Mouse (Mus musculus) mesoderm, embryonic 11.5 days (tissue): ENCODE measurements around the gene Wdfy3.
"Not testable (repeated sequence)": the region's sequence is repeated elsewhere in the genome, so short reads cannot be mapped to it uniquely, and the experiment has no call there.

Source experiments
- DNase-seq: peaks from one replicate; pipeline ENCODE4 v3.0.0-alpha.2; 2012; ENCODE audit warnings: low read depth, low spot score

Gene Wdfy3

GRCm38 (mm10) chr5:102069767-102070413, at the start of gene Wdfy3:
Gene Wdfy3 (minus strand): TSS chr5:102069921.
- DNase-seq, result peak; percentile 90

DNA sequence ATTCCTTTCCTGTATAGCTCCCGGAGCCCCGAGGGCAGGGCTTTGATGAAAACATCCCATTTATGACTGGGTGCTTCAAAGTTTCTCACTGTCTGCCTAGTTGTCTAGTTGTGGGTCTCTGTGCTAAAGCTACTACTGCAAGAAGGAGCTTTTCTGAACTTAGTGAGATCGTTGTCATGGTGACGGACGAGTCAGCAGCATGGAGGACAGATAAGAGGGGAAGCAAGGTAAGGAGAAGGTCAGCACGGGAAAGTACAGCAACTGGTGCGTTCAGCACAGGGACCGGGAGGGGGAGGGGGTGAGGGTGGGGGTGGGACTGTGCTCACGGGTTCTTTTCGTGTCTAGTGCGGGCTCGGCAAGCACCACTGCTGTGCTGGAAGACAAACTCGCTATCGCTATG, 43.3 kb upstream of the Wdfy3 start:
- DNase-seq, result no peak

GRCm38 (mm10) chr5:102112034-102112433, 42.3 kb upstream of the Wdfy3 start:
- no peak for DNase-seq

DNA sequence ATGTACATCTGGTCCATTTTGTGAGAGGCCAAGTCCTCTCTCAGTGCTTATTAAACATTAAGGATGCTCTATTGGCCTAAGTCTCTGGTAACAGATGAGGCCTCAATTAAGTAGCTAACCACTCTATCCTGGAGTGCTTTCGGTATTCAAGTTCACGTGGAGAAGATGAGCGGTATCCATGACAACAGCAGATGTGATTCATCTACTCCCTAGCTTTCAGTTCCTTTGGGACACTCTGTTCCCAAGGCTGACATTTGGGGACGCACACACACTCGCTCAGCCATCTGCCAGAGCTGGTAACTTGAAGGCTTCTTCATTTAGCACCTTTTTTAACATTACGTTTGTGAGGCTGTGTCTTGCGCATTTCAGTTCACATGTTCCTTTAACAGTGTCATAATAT, 40.3 kb upstream of the Wdfy3 start:
- peak; percentile 41 for DNase-seq

DNA sequence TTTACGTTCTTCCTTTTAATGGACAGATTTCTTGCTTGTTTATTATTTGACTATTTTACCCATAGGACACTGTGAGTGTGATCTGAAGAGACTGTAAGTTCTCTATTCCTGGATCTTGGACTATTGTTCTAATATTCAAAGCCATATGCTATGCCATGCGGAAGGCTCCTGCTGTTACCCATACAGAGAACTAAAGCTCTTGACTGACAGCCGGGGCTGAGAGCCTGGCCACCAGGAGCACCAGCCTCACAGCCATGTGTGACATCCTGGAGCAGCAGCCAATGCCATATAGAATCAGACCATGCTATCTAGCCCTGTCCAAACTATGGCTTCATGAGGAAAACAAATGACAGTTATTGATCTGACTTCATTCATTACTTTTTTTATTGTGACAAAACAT, 36.2 kb upstream of the Wdfy3 start:
- no peak for DNase-seq

DNA sequence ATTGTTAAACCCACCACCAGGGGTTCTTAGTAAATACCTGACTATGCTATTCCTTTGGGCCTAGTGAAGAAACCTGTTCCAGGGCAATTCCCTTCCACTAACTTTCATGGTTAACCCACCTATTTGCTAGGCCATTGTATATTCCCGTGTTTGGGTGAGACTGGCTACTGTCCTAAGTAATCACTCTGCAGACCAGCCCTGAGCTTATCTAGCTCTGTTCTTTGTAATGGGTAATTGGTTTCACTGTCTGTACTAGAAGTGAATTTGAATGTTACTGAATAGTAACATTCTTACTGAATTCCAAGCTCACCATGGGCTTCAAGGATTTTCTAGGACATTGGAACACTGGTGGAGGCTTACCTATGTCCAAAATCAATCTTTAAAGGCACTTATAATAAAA, 32.1 kb upstream of the Wdfy3 start:
- DNase-seq, result not testable (repeated sequence)

GRCm38 (mm10) chr5:102100246-102101241, 30.8 kb upstream of the Wdfy3 start:
- no peak for DNase-seq

DNA sequence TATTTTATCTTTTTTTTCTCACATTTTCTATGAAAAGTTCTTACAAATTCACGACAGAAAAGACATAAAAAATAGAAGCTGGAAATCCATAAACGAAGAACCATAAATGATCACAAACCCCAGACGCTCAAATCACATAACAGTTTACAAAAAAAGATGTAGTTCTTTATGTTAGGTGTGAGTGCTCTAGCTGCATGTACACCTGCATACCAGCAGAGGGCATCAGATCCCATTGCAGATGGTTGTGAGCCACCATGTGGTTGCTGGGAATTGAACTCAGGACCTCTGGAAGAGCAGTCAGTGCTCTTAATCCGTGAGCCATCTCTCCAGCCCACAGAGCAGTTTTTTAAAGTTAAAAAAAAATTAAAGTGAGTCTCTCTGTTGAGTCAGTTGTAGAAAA, 25.9 kb upstream of the Wdfy3 start:
- DNase-seq, result no peak

GRCm38 (mm10) chr5:102090686-102091085, 21.0 kb upstream of the Wdfy3 start:
- DNase-seq, result no peak

DNA sequence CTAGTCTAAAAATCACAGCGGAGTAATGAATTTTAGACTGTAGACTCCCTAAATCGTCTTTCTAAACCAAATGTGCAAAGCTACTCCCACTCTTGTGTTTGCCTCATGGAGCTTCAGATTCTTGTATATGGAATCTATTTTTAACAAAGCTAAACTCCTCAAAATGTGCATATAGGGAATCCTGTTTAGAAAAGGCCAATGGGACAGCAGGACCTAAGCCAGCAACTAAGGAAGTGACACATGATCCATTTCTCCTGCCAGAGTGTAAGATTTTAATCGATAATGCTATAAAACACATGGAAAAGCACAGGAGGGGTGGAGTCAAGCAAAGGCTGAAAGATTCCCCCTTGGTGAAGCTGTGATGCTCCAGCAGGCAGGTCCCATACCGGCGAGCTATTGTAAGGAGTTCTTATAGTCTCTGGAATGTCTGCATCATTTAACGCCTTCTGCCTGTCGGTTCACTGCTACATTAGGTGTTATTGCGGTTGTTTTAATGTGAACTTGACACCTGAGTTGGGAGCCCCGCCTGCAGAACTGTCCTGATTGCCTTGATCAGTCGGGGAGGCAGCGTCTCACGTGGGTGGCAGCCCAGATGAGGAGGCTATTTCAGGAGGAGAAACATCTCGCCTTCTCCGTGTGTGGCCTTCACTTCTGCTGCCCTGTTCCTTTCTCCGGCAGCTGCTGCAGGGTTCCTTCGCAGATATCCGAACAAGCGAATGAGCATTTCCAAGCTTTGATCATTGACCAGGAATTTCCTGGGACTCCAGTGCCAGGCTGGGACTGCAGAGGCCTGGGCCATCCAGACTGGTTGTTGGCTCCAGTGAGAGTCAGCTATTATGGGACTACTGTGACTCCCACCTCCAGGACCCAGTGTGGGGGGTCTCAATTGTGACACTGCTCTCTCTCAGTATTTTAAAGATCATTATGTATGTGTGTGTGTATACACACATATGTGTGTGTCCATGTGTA, 15.3 kb upstream of the Wdfy3 start:
- DNase-seq, result no peak

- DNase-seq, result peak; percentile 82
Observed at GRCm38 (mm10) chr5:102074086-102074485, 4.4 kb upstream of the Wdfy3 start.

DNA sequence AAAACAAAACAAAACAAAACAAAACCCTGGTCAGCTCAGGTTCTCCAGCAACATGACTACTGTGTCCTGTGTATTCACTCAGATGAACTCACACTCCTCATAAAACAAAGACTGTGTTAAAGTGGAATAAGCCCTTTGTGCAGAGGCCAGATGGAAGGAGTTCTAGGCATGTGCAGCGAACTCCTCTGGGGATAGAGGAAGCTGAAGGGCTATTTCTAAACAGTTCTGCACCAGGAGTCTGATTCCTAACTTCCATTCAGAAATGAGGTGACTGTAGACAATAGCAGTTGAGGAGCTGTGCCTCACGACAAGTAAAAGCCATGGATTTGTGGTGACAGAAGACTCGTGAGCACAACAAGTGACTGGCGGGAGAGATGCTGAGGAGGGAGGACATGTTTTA, 2.3 kb upstream of the Wdfy3 start:
- DNase-seq, result peak; percentile 39

DNA sequence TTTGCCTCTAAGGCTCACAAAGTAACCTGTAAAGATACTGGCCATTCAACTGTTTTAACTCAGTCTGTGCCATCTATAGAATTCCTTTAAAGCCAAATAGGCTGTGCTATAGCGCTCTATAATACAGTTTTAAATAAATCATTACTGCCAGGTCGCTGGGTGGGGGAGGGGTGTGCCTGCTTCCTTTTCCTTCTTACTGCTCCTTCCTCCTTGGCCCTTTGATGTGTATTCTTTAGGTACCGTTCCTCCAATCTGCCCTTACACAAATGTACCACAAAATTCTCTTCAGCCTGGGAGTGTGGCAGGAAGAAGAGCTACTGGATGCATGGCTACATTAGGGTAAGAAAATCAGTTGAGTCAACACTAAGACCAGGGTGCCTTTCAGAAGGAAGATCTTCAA, 1.5 kb upstream of the Wdfy3 start:
- DNase-seq, result no peak

DNA sequence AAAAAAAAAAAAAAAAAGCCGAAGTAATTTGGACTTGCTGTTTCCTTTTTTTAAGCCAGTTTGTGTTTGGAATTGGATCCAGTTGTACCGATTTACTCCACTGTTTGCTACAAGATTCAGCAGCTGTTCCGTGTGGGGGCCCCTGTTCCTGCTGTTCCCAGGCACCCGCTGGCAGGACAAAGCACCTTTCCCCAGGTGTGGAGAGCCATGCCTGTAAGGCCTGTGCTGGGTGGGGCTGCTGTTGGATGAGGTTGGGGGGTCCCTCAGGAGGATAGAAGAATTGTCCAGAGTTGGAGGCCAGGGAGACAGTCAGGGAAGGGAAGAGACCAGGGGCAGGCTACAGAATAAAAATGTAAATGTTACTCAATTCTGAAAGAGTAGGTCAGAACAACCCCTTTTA, 1.1 kb upstream of the Wdfy3 start:
- DNase-seq, result no peak

GRCm38 (mm10) chr5:102070414-102070768, 670 bp upstream of the Wdfy3 start:
- DNase-seq, result no peak

- DNase-seq, result peak; percentile 61
Observed at GRCm38 (mm10) chr5:102069051-102069766, 512 bp downstream of the Wdfy3 start.

DNA sequence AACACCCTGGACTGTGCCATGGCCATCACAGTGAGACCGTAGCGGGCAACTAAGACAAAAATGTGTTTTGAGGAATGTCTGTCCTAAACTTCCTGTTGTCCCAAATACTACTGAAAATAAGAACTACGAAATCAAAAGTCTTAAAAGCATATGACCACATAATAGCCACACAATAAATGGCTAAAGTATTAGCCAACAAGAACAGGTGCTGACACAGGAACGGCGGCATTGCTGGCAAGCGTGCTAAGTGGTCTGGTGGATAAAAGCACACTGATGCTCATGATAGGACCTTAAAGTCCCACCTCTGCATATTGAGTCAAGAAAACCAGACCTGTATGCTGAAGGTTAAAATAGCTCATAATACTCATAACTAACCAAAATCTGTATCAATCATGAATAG, 3.3 kb downstream of the Wdfy3 start:
- DNase-seq, result no peak

GRCm38 (mm10) chr5:102063013-102063752, 6.5 kb downstream of the Wdfy3 start:
- DNase-seq, result peak; percentile 17

DNA sequence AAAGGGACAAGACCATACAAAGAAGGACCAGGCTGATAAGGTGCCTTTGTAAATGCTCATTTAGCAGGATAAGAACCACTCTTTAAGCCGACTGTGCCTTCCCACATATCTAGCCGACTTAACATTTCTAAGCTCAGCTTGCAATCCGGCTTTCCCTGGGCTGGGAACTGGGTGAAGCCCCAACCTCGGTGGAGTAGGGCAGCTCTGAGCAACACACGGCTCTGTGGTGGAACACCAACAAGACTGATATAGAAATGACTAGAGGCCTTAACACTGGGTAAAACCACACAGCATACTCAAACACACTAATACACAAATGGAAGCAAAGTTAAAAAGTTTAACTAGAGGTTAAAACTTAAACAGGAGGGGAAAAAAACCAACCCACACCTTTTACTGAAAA, 7.9 kb downstream of the Wdfy3 start:
- no peak for DNase-seq

DNA sequence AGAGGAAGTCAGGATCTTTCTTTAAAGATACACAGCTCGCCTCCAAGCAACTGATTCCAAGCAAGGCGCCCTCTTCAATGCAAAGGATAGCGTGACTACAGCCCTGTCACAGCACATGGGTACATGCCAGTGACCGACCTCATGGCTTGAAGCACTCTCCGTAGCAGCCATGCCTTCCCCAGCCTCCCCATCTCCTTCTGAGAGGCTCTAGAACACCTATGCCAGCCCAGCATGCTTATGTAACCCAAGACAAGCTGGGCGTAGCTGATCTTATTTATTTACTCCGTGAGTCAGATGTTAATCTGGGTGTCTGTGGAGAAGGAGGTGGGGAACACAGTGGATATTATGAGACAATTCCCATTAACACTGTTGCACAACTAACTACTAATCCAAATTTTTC, 13.8 kb downstream of the Wdfy3 start:
- DNase-seq, result no peak
